Mouse (Mus musculus) cortical plate, adult 2 months (tissue): ENCODE measurements at regions not wholly inside any gene's neighbourhood (a gene's known extent, or its start where the extent isn't known, plus 50 kb on each side); places are given as distances from the start of the nearest gene placed in this dataset.

Experiments
- H3K27ac ChIP-seq: fragments of 200-500 bp; 2 replicates; pipeline ENCODE4 v1.5.1; 2012; ENCODE audit warnings: low read length, control low read depth, inconsistent platforms; ENCODE audit not compliant: insufficient read depth
- H3K4me1 ChIP-seq: fragments of 200-500 bp; 2 replicates; pipeline ENCODE4 v1.6.1; 2011; ENCODE audit warnings: low read length; ENCODE audit not compliant: control insufficient read depth, insufficient read depth
- H3K4me3 ChIP-seq: fragments of 200-500 bp; 2 replicates; pipeline ENCODE4 v1.5.1; 2011; ENCODE audit warnings: mild to moderate bottlenecking, low read length, control low read depth; ENCODE audit not compliant: insufficient read depth
- CTCF ChIP-seq: fragments of 200-500 bp; IDR thresholded peaks from 2 replicates; pipeline ENCODE4 v1.5.1; 2011; ENCODE audit warnings: mild to moderate bottlenecking, control low read depth, low read length; ENCODE audit not compliant: insufficient read depth; ENCODE audit errors: extremely low read depth
- POLR2A ChIP-seq: fragments of 200-500 bp; IDR thresholded peaks from 2 replicates; pipeline ENCODE4 v1.6.1; 2011; ENCODE audit warnings: mild to moderate bottlenecking, low read length, control low read depth; ENCODE audit not compliant: insufficient read depth; ENCODE audit errors: extremely low read depth

- Histone ChIP-seq H3K27ac (no peak overlapping the region), H3K4me3 (no peak overlapping the region), H3K4me1 (no peaks in the 10 kb centered on the region)
- no peak for TF ChIP-seq CTCF
- no peak for TF ChIP-seq POLR2A
Observed at GRCm38 (mm10) chr14:105740889-105741288, 155.7 kb downstream of the Spry2 start.

- no peak overlapping the region for H3K4me3 ChIP-seq
- peaks cover 1% of the 10 kb centered on the region; the same call in 1 of the 2 replicates for H3K4me1 ChIP-seq
- no peak overlapping the region for H3K27ac ChIP-seq
- TF ChIP-seq CTCF (no peak), POLR2A (no peak)
Observed at GRCm38 (mm10) chr14:105738568-105738967, 158.1 kb downstream of the Spry2 start.

- Histone ChIP-seq H3K27ac (no peak overlapping the region), H3K4me3 (no peak overlapping the region), H3K4me1 (peaks cover 3% of the 10 kb centered on the region; the same call in 1 of the 2 replicates)
- TF ChIP-seq CTCF (no peak), POLR2A (no peak)
Observed at GRCm38 (mm10) chr14:105736352-105736751, 160.3 kb downstream of the Spry2 start.

- Histone ChIP-seq H3K4me3 (no peak overlapping the region), H3K27ac (no peak overlapping the region), H3K4me1 (peaks cover 6% of the 10 kb centered on the region; the same call in 1 of the 2 replicates)
- TF ChIP-seq CTCF: no peak
Observed at GRCm38 (mm10) chr14:105734291-105734690, 162.3 kb downstream of the Spry2 start.

DNA sequence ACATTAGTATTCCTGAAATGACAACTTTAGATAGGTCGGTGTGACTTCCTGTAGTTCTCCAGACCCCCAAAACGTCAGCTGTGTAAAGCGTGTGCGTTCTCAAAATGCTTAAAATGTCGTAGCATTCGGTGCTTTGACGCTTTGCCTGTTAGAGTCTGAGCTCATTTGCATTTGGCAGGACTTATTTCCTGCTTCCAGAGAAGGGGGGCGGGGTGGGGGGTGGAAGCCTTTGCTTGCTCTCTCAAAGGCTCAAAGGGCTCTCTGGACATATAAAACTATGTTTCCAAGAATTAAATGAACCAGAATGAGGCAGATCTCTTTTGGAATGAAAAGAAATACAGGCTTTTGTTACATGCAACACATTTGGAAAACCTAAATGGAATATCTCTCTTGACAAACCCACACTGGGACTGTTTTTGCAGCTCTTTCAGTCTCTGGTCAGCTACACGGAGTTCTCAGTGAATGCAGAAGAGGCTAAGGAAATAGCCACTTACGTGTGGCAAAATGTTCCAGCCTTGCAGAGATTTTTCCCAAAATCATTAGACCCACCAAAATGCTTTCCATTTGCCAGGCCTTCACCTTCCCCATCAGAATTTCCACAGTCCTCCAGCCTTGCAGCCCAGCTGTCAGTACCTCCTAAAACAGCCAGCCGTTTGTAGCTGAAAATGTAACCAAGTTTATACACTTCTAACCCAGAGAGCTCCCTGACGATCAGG, 163.4 kb downstream of the Spry2 start:
- Histone ChIP-seq H3K27ac (peak overlapping the region; percentile 94), H3K4me1 (peaks cover 6% of the 10 kb centered on the region; the same call in 1 of the 2 replicates), H3K4me3 (no peak overlapping the region)
- TF ChIP-seq CTCF (no peak), POLR2A (0 out of 2 replicates have a peak, but pooled peaks have one; percentile 24)

DNA sequence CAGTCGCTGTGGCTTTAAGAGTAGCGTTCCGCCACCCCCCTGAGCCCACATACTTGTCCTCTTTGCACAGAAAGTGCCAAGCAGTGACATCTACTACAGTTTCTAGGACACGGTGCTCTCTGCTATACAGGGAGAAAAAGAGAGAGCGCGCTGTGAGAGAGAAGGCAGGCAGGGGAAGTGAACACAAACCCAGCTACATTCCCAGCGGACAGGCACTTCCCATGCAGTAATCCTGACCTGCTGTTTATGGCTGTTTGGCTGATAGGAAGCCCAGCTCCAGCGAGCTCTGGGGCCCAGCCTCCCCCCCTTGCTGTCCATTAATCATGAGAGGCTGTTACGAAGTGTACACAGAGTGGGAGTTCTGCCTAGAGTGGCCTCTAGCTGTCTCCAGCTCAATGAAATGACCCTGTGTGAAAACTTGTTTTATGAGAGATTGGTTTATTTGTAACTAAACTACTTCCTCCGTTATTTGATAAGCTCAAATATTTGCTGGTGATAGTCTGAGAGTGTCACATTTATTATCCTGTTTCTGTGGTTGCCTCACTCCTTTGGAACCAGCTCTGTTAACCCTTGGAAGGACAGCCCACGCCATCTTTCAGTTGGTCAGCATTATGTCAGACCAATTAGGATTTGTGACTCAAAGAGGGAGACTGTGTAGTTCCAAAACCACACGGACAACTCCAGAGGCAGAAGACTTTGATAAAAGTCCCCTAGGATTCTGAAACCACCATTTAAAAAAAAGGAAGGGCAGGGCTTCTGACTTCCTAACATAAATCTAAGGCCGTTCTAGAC, 164.2 kb downstream of the Spry2 start:
- Histone ChIP-seq H3K4me3 (no peak overlapping the region; the same call in 1 of the 2 replicates), H3K27ac (peak overlapping the region; percentile 94)
- TF ChIP-seq POLR2A (peak; percentile 71), CTCF (0 out of 2 replicates have a peak, but pooled peaks have one; percentile 14)

GRCm38 (mm10) chr14:105730786-105731185, 165.8 kb downstream of the Spry2 start:
- TF ChIP-seq CTCF (no peak), POLR2A (no peak)
- Histone ChIP-seq H3K4me1 (peaks cover 6% of the 10 kb centered on the region; the same call in 1 of the 2 replicates), H3K4me3 (no peak overlapping the region), H3K27ac (peak overlapping the region; percentile 87)

More for the DNA sequence above, 164.2 kb downstream of the Spry2 start:
- H3K4me1 ChIP-seq: peaks cover 6% of the 10 kb centered on the region; the same call in 1 of the 2 replicates

DNA sequence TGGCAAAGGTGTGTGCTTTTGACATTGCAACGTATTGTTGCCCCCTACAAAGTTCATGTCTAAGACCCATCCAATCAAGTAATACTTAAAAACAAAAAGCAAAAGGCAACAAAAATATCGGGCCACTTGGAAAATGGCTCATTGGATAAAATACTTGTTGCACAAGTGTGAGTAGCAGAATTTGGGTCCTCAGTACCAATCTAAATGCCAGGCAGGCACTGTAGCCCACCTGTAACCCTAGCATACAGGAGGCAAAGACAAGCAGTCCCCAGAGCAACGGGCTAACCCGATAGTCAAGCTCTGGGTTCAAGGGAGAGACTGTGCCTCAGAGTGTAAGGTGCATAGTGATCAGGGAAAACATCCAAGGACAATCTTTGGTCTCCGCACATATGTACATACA, 167.8 kb downstream of the Spry2 start:
- Histone ChIP-seq H3K4me3 (no peak overlapping the region), H3K27ac (no peak overlapping the region), H3K4me1 (peaks cover 6% of the 10 kb centered on the region; the same call in 1 of the 2 replicates)
- no peak for TF ChIP-seq POLR2A
- TF ChIP-seq CTCF: no peak

GRCm38 (mm10) chr14:105725741-105726140, 170.9 kb downstream of the Spry2 start:
- no peak overlapping the region for H3K4me3 ChIP-seq
- H3K4me1 ChIP-seq: peaks cover 6% of the 10 kb centered on the region
- TF ChIP-seq POLR2A (no peak), CTCF (no peak)
- H3K27ac ChIP-seq: no peak overlapping the region
